Mouse (Mus musculus) hematopoietic stem cell, adult 5-6 weeks (primary cell): ENCODE measurements around the gene Hcrt. TPM values are rescaled to one million over a fixed set of nuclear protein-coding genes. Genes with fewer than 3 reads are reported as not detected.

Experiments
- ATAC-seq, 2 experiments: fragments of 125-278 bp in 1 of 2; replicated peaks in 1 of 2; 2 replicates each; pipeline ENCODE4 v1.8.0; 2016 to 2017; ENCODE audit warnings: inconsistent platforms in 2 of 2, mild to moderate bottlenecking in 2 of 2, moderate number of reproducible peaks in 2 of 2, low read depth in 1 of 2, moderate TSS enrichment in 1 of 2; ENCODE audit not compliant: low FRiP score in 2 of 2, poor library complexity in 2 of 2, severe bottlenecking in 2 of 2, insufficient read depth in 1 of 2, low TSS enrichment in 1 of 2
- total RNA-seq: library from RNA; stranded (forward); fragments of 172-1452, 232-1000 nt; gene quantifications from 2 replicates; pipeline ENCODE4 v1.2.3, GENCODE M21; 2017

Gene Hcrt
- total RNA-seq, 1 experiment from 2014 or later = not detected

GRCm38 (mm10) chr11:100775921-100776320 lies 13.2 kb upstream of the Hcrt start:
- ATAC-seq = no peak

DNA sequence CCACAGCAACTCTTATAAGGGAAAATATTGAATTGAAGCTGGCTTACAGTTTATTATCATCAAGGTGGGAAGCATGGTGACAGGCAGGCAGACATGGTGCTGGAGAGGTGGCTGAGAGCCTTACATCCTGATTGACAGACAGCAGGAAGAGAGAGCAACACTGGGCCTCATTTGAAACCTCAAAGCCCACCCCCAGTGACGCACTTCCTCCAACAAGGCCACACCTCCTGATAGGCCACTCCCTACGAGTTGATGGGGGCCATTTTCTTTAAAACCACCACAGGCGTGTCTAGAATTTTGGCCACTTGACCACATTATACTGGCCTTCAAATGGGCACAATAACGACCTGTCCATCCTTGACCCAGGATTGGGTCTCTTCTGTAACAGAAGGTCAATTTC lies 11.5 kb upstream of the Hcrt start:
- no peak for ATAC-seq

DNA sequence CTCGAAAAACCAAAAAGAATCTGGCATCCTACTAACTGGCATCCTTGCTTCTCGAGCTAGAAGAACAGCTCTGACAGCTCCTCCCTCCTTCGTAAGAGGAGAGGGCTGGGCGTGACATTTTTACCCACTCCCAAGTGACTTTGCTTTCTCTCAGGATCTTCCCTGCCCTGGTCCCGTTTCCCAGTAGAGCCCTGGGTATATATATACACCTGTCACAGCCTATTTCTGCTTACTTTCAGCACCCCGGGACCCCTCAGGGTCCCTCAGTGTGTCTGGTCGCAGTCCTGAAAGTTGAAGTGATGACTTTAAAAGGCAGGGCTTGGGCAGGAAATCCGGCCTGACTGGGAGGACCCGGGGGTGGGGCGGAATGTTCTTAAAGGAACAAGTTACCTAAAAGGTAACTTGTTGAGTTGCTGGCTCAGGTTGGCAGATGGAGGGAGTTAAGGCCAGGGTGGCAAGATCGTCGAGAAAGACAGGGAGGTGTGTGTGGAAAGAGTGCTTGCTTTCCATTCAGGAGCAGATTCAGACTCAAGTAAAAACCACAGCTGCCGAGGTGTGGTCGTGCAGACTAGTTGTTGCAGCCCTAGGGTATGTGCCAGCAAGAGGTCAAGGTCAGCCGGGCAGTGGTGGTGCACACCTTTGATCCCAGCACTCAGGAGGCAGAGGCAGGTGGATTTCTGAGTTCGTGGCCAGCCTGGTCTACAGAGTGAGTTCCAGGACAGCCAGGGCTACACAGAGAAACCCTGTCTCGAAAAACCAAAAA lies 8.1 kb upstream of the Hcrt start, which contains the start of gene Ghdc:
Gene Ghdc, minus strand, starts transcription at position 312 of the 763 bp plus-strand sequence.
- peak; percentile 83 to 84 for ATAC-seq

GRCm38 (mm10) chr11:100769980-100770379 lies 7.2 kb upstream of the Hcrt start:
- no peak for ATAC-seq

DNA sequence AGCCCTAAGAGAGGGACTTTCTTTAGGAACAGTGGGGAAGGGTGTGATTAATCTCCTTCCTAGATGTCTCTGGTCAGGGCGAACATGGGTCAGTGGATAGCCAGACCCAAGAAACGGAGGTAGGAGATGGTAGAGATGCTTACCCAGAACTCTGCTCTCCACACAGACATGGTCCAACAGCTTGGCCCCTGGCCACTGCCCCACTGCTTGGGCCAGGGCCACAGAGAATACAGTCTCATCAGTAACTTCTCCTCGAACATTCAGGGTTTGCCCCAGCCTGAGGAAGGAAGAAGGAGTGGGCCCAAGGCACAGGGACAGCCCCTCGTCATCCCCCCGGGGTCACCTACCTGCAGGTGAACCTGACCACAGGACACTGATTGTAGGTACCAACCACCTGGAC lies 5.1 kb upstream of the Hcrt start:
- no peak for ATAC-seq

GRCm38 (mm10) chr11:100766726-100767125 lies 4.0 kb upstream of the Hcrt start:
- no peak for ATAC-seq

DNA sequence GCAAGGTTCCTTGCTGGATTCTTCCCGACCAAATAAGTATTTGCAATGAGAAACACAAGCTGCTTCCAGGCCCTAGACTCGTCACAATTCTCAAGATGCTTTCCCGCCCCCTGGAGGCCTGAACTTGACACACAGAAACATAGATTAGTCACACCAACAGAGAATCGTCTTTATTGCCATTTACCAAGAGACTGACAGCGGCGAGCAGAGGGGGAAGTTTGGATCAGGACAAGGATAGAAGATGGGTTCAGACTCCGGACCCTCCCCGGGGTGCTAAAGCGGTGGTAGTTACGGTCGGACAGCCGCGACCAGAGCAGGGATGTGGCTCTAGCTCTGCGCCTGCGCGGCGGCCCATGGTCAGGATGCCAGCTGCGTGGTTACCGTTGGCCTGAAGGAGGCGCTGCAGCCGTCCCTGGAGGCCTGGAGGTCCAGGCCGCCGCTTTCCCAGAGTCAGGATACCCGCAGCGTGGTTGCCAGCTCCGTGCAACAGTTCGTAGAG lies 1.1 kb downstream of the Hcrt start:
- ATAC-seq = peak; percentile 70 to 78

DNA sequence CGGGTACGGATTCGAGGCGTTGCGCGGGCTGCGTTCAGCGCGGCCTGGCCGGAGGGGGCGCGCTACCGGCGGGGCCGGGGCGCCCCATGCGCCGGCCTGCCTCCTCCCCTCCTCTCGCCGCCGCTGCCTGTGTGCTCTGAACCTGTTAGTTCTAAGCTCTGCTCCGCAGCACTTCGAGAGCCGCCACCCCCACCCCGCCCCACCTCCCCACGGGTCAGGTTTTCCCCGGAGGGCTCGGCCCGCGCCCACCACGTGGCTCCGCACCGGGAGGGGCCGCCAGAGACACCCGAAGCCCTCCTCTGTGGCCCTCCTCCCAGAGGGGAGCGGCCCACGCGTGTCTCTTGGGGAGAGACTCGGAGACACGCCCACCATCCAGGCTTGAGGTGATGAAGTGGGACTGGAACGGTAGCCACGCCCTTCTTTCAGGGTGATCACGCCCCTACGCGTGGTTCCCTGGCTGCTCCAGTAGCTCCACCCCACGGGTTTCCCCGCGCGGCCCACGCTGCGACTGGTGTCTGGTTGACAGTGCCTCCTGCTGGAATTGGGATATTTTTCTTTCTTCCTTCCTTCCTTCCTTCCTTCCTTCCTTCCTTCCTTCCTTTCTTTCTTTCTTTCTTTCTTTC lies 3.0 kb downstream of the Hcrt start, which contains the start of gene Kcnh4:
Gene Kcnh4, minus strand, starts transcription at position 332 of the 623 bp plus-strand sequence.
- peak in 1 of 2 experiments; percentile 38; a peak in 2 of 4 replicates for ATAC-seq

GRCm38 (mm10) chr11:100758707-100759610 lies 3.8 kb downstream of the Hcrt start:
- ATAC-seq = 0 out of 4 replicates have a peak, but pooled peaks of 1 of the 2 experiments have one; percentile 10

- ATAC-seq = no peak
Measured at GRCm38 (mm10) chr11:100757566-100757965, 5.2 kb downstream of the Hcrt start.

DNA sequence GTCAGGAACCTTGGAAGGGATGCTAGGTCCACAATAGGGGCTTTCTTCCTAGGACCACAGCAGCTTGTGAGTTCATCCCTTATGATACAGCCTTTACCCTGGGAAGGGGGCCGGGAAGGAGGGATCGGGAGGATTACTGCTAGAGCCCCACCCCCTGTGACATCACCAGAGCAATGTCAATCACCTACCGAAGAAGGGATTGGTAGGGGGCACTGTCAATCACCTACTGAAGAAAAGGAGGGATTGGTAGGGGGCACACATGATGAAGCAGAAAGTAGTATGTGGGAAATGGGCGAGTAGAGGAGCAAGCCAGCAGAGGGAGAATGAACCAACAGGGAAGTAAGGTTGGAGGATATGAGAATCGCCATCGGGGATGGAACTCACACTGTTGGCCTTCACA lies 6.3 kb downstream of the Hcrt start:
- no peak for ATAC-seq

- no peak for ATAC-seq
Measured at GRCm38 (mm10) chr11:100754693-100755057, 8.1 kb downstream of the Hcrt start.

DNA sequence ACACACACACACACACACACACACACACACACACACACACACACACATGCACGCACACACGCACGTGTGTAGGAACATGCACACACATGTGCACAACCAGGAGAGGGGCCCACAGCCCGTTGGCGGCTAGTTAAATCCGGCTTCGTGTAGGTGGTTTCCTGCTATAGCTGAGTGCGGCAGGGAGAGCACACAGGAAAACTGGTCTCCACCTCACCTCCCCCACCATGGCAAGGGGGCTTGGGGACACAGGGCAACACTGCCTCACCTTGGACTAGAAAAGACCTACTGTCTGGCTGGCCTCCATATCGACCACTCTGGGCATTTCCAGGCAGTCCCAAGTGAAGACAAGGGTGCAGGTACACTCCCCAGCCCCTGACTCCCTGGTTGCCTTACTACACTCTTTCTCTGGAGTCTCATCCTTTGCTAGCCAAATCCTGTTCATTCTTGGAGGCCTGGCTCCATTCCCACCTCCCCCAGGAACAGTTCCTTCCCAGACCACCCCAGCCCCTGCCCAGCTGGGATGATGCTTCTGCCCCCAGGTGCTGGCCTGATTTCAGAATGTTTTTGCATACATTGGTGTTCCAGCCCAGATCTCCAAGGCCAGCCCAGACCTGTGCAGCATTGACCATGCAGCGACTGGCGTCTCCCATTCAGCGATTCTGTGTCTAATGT lies 8.6 kb downstream of the Hcrt start:
- no peak for ATAC-seq

DNA sequence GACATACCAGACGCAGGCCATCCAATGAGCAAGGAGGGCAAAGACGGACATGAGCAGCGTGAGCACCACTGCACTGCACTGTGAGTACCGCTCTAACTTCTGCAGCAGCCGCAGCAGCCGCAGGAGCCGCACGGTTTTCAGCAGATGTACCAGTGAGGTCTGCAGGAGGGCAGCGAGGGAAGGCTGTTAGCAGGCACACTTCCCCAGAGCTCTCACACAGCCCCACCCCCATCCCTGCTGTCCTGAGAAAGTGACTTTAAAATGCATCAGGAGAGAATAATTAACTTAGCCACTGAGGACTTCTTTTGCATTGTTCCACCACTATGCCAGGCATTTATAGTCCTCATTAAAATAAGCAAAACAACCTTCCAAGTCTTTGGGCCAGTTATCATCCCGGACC lies 10.4 kb downstream of the Hcrt start:
- ATAC-seq = no peak

DNA sequence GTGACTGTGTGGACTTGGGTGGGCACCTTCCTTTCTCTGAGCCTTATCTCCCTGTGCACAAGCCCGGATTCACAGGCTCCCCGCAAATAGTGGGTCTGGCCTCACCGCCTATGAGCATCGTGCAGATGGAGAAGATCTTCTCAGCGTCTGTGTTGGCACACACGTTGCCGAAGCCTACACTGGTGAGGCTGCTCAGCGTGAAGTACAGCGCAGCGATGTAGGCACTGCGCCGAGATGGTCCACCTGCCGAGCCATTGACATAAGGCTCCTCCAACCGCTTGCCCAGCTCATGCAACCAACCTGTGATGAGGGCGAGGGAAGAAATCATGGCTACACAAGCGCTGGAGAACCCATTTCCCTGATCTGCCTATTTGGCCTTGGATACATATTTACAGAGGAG lies 12.6 kb downstream of the Hcrt start:
- no peak for ATAC-seq

GRCm38 (mm10) chr11:100749469-100749868 lies 13.3 kb downstream of the Hcrt start:
- no peak for ATAC-seq

GRCm38 (mm10) chr11:100748620-100749019 lies 14.1 kb downstream of the Hcrt start:
- no peak for ATAC-seq
